Mouse (Mus musculus): Measurements from ENCODE around the gene Cpt1c.

The Cpt1c gene

GRCm38 (mm10) chr7:44918219-44918618 lies 56.4 kb downstream of the Cpt1c start:
- no peak for DNase-seq (ENCODE audit: low spot score)

GRCm38 (mm10) chr7:44916881-44917280 lies 57.8 kb downstream of the Cpt1c start:
- DNase-seq (ENCODE audit: low spot score): no peak

- DNase-seq (ENCODE audit: low spot score): no peak
Observed at GRCm38 (mm10) chr7:44916191-44916590, 58.5 kb downstream of the Cpt1c start.

- DNase-seq (ENCODE audit: low spot score): peak; percentile 1
Observed at GRCm38 (mm10) chr7:44915314-44915713, 59.3 kb downstream of the Cpt1c start.

GRCm38 (mm10) chr7:44914396-44914795 lies 60.3 kb downstream of the Cpt1c start:
- DNase-seq (ENCODE audit: low spot score): no peak

Data from ovary, adult 18-20 months (tissue).